ENCODE assay signal across 8 mouse cellular contexts in the genomic region with DNA sequence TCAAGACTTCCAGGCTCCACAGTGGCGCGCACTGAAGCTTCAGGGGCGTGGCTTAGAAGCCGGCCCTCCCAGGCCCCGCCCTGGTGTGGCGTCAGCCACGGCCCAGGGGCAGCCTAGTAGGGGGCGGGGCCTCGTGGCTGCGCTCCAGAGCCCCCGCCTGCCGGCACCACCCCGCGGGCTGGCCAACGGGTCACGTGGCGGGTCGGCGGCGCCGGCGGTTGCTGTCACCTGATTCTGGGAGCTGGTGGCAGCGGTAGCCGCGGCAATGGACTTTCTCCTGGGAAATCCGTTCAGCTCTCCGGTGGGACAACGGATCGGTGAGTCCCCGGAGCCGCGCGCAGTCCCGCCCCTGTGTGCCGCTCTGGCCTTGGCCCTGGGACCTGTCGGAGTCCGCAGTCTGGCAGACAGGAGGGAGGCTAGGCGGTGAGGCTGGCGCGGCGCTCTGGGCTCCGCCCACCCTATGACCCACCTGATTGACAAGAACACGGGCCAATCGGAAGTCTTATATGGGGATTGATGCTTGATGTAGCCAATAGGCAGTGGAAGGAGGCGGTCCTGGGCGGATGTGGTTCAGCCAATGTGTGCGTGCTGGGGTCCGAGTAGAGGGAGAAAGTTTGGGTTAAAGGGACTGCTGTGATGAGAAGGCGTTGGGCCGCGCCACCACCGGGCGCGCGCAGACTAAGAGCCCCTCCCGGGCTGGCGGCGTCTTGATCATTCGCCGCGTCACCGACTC. TPM values are rescaled to one million over a fixed set of nuclear protein-coding genes. Genes with fewer than 3 reads are reported as not detected.
DNase-seq lines count a peak whose midpoint lies in the region; ATAC-seq lines count a peak whose summit lies in the region.

A gene (plus strand): TSS at position 195 of the 733 bp plus-strand sequence.

- H3K4me1 ChIP-seq in hindbrain, embryonic 14.5 days (replicated peaks; ENCODE audit: control insufficient read depth, insufficient read depth, low read length): peaks cover 5% of the 10 kb centered on the region; the same call in 1 of the 2 replicates

- no peaks in the 10 kb centered on the region for H3K9me3 ChIP-seq in hindbrain, embryonic 14.5 days (ENCODE audit: control insufficient read depth, low read length)

- H3K4me2 ChIP-seq in hindbrain, embryonic 14.5 days (replicated peaks): peak within 1 kb of the TSS; percentile 67

- H3K9ac ChIP-seq in hindbrain, embryonic 14.5 days: peak within 1 kb of the TSS; percentile 65

- H3K36me3 ChIP-seq in hindbrain, embryonic 14.5 days (replicated peaks; ENCODE audit: control insufficient read depth, insufficient read depth): peaks cover 22% of the 10 kb centered on the region

- H3K27me3 ChIP-seq in hindbrain, embryonic 14.5 days (ENCODE audit: control insufficient read depth, insufficient read depth, low read length): no peaks in the 10 kb centered on the region

- peak; percentile 100 for ATAC-seq in hindbrain, embryonic 14.5 days (ENCODE audit: low FRiP score)

- WGBS in hindbrain, embryonic 14.5 days: under 1% methylated on average over 60 of the region's 62 CpGs

- peak within 1 kb of the TSS; percentile 60 for H3K4me3 ChIP-seq in hindbrain, embryonic 14.5 days (replicated peaks; ENCODE audit: low read length)

- H3K27ac ChIP-seq in hindbrain, embryonic 14.5 days: peak within 1 kb of the TSS; percentile 88

- DNase-seq in R1 (ENCODE audit: low read depth, low spot score): peak; percentile 99
- DNase-seq in cerebellum, postnatal 25 days: peak; percentile 98 to 99
- DNase-seq in frontal cortex, postnatal 25 days (ENCODE audit: low spot score in 2 of 2): peak; percentile 99 to 100
- DNase-seq in hindbrain, embryonic 14.5 days (ENCODE audit: low spot score): peak; percentile 100
- DNase-seq in layer of hippocampus, postnatal 36 days: peak; percentile 98 to 99
- peak; percentile 97 for DNase-seq in lung, postnatal 36 days
- DNase-seq in retina, postnatal 1 day: peak; percentile 99
- peak; percentile 97 to 99 for DNase-seq in urinary bladder, adult 18-20 months (ENCODE audit: low spot score in 2 of 2)

RNA-seq across cellular contexts. Expression of the gene that starts here (rescaled TPM):
- polyA plus RNA-seq in hindbrain, embryonic 14.5 days (2014; fragmentation: Nextera tagmentation; extraction: Ambion mirVana): 33.3 and 36.8 TPM in 2 replicates
- total RNA-seq in layer of hippocampus, postnatal 36 days (2021): 10 to 100 TPM; 34.4 to 39.8 TPM

Comparison
In these comparisons a context has a peak if more than half of its experiments do, and no peak if none do; other contexts are left out.
1. Peak in every context shown above with its lines: DNase-seq, ATAC-seq, H3K4me3 ChIP-seq and H3K27ac ChIP-seq.